In the genomic region with DNA sequence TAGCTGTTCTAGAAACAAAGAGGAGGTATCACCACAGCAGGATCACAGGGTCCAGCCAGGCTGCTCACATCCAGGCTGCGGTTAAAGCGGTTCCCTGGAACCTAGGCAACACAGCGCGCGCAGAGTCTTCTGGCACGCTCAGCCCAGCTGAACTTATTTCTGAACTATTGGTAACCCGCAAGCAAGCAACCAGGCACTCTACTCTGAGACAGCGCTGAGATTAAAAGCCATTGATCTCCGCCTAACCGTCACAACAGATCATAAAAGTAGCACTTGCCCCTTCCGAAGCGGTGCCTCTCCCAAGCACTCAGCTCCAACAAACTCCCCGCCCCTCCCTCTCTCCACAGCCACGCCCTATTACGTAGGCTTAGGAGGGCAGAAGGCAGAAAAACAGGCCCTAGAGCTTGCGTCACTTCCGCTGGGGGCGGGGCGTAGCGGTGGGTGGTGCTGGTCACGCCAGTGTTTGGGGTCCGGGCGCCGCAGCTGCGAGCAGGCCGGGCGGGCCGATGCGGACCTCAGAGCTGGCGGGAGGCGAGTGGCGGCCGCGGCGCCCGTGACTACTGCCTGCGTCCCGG, we compare ENCODE assay signal across 8 mouse cellular contexts. TPM values are rescaled to one million over a fixed set of nuclear protein-coding genes. Genes with fewer than 3 reads are reported as not detected.
DNase-seq lines count a peak whose midpoint lies in the region; ATAC-seq and TF ChIP-seq lines count a peak whose summit lies in the region.

No protein-coding gene starts in this region.

- no peaks in the 10 kb centered on the region for H3K79me3 ChIP-seq in C2C12 (ENCODE audit: low read depth)

- H3K9me3 ChIP-seq in erythroblast, embryonic 14.5 days (ENCODE audit: control insufficient read depth, low read length) = no peaks in the 10 kb centered on the region
- H3K9me3 ChIP-seq in heart, embryonic 13.5 days = no peaks in the 10 kb centered on the region
- no peaks in the 10 kb centered on the region for H3K9me3 ChIP-seq in liver, embryonic 12.5 days (replicated peaks)
- no peaks in the 10 kb centered on the region for H3K9me3 ChIP-seq in stomach, embryonic 15.5 days

- peak overlapping the region; percentile 73 for H3K4me2 ChIP-seq in heart, embryonic 13.5 days
- H3K4me2 ChIP-seq in liver, embryonic 12.5 days = peak overlapping the region; percentile 77
- H3K4me2 ChIP-seq in stomach, embryonic 15.5 days = peak overlapping the region; percentile 65

- WGBS in heart, embryonic 13.5 days = under 1% methylated on average over 38 of the region's 38 CpGs
- under 1% methylated on average over 38 of the region's 38 CpGs for WGBS in liver, embryonic 12.5 days (ENCODE audit: insufficient replicate concordance)
- WGBS in stomach, embryonic 15.5 days = under 1% methylated on average over 38 of the region's 38 CpGs

- peak overlapping the region; percentile 40 for H3ac ChIP-seq in C2C12 (ENCODE audit: control insufficient read depth, insufficient read length, low read depth)

- peak; percentile 99 for ATAC-seq in heart, embryonic 13.5 days (ENCODE audit: extremely low read depth, insufficient number of reproducible peaks, low FRiP score, low TSS enrichment)
- peak; percentile 94 for ATAC-seq in liver, embryonic 12.5 days
- peak; percentile 99 for ATAC-seq in stomach, embryonic 15.5 days (ENCODE audit: insufficient read depth, low FRiP score, low read depth)

- H3K79me2 ChIP-seq in C2C12 (ENCODE audit: control insufficient read depth, insufficient read depth) = peaks cover 7% of the 10 kb centered on the region

- H3K27ac ChIP-seq in heart, embryonic 13.5 days (replicated peaks) = peak overlapping the region; percentile 97
- peak overlapping the region; percentile 99 for H3K27ac ChIP-seq in liver, embryonic 12.5 days
- peak overlapping the region; percentile 98 for H3K27ac ChIP-seq in stomach, embryonic 15.5 days

- H3K27me3 ChIP-seq in C2C12 (ENCODE audit: control insufficient read depth, insufficient read depth, insufficient read length) = no peaks in the 10 kb centered on the region
- no peaks in the 10 kb centered on the region for H3K27me3 ChIP-seq in erythroblast, embryonic 14.5 days (ENCODE audit: control insufficient read depth)
- H3K27me3 ChIP-seq in heart, embryonic 13.5 days (replicated peaks) = no peaks in the 10 kb centered on the region
- H3K27me3 ChIP-seq in liver, embryonic 12.5 days (replicated peaks) = no peaks in the 10 kb centered on the region
- no peaks in the 10 kb centered on the region for H3K27me3 ChIP-seq in stomach, embryonic 15.5 days (replicated peaks)

- H3K4me1 ChIP-seq in erythroblast, embryonic 14.5 days (ENCODE audit: control insufficient read depth) = peaks cover 23% of the 10 kb centered on the region
- peaks cover 15% of the 10 kb centered on the region for H3K4me1 ChIP-seq in heart, embryonic 13.5 days
- peaks cover 12% of the 10 kb centered on the region for H3K4me1 ChIP-seq in liver, embryonic 12.5 days
- H3K4me1 ChIP-seq in stomach, embryonic 15.5 days = no peaks in the 10 kb centered on the region

- peak; percentile 99 for DNase-seq in brain, embryonic 14.5 days (ENCODE audit: low read depth)
- peak; percentile 100 for DNase-seq in kidney, postnatal 10 days
- DNase-seq in natural killer cell, adult 2 months (ENCODE audit: low spot score in 2 of 2) = peak; percentile 100

- peak; percentile 94 for TF ChIP-seq POLR2A in brain, embryonic 14.5 days (IDR thresholded peaks at IDR 0.05; ENCODE audit: borderline replicate concordance, extremely low read depth, insufficient read depth, insufficient read length, poor library complexity, severe bottlenecking)

- TF ChIP-seq CTCF in C2C12 (IDR thresholded peaks at IDR 0.05; ENCODE audit: control insufficient read depth, insufficient read depth, insufficient read length) = no peak
- no peak for TF ChIP-seq CTCF in brain, embryonic 14.5 days (IDR thresholded peaks at IDR 0.05; ENCODE audit: borderline replicate concordance, extremely low read depth, insufficient read depth, insufficient read length)

- H3K9ac ChIP-seq in heart, embryonic 13.5 days = peak overlapping the region; percentile 87
- H3K9ac ChIP-seq in liver, embryonic 12.5 days = peak overlapping the region; percentile 95
- peak overlapping the region; percentile 77; the same call in 1 of the 2 replicates for H3K9ac ChIP-seq in stomach, embryonic 15.5 days

- peak overlapping the region; percentile 47 for H3K4me3 ChIP-seq in C2C12 (ENCODE audit: insufficient read depth, poor library complexity, severe bottlenecking)
- H3K4me3 ChIP-seq in erythroblast, embryonic 14.5 days (replicated peaks) = peak overlapping the region; percentile 92
- H3K4me3 ChIP-seq in heart, embryonic 13.5 days = peak overlapping the region; percentile 64
- peak overlapping the region; percentile 84 for H3K4me3 ChIP-seq in liver, embryonic 12.5 days
- H3K4me3 ChIP-seq in stomach, embryonic 15.5 days (replicated peaks) = peak overlapping the region; percentile 82

- no peaks in the 10 kb centered on the region for H3K36me3 ChIP-seq in C2C12 (ENCODE audit: control insufficient read depth, insufficient read depth)
- H3K36me3 ChIP-seq in erythroblast, embryonic 14.5 days (ENCODE audit: control insufficient read depth) = peaks cover 8% of the 10 kb centered on the region
- H3K36me3 ChIP-seq in heart, embryonic 13.5 days = no peaks in the 10 kb centered on the region
- H3K36me3 ChIP-seq in liver, embryonic 12.5 days = 0 out of 2 replicates have a peak, but pooled peaks cover 3% of the 10 kb centered on the region
- H3K36me3 ChIP-seq in stomach, embryonic 15.5 days = no peaks in the 10 kb centered on the region

TF ChIP-seq in C2C12, 6 proteins besides CTCF, POLR2A, EP300 and RAD21:
- TF ChIP-seq MAX (IDR thresholded peaks at IDR 0.05) (no peak), USF1 (IDR thresholded peaks at IDR 0.05; ENCODE audit: low read depth) (no peak), MYOG (IDR thresholded peaks at IDR 0.05; ENCODE audit: control insufficient read depth, extremely low read depth, insufficient read length) (no peak), FOSL1 (IDR thresholded peaks at IDR 0.05; ENCODE audit: insufficient read depth, low read length, poor library complexity, severe bottlenecking) (no peak), CEBPB (IDR thresholded peaks at IDR 0.05; ENCODE audit: low read depth) (no peak), MYOD1 (IDR thresholded peaks at IDR 0.05; ENCODE audit: control insufficient read depth, insufficient read length, low read depth) (no peak)

RNA-seq across cellular contexts. Expression of a gene that starts 47.6 kb away (rescaled TPM):
- polyA plus RNA-seq in C2C12 (2012; fragmentation: generic; extraction: Trizol) = 4.6 TPM
- polyA plus RNA-seq in brain, embryonic 14.5 days (2012; rRNA removed) = 54.4 and 60.5 TPM in 2 replicates
- 0.71 and 0.72 TPM in 2 replicates for polyA plus RNA-seq in erythroblast, embryonic 14.5 days (2012)
- polyA plus RNA-seq in heart, embryonic 13.5 days (2015; fragmentation: Nextera tagmentation; extraction: Ambion mirVana) = 55.5 and 60.9 TPM in 2 replicates
- polyA plus RNA-seq in liver, embryonic 12.5 days (2016; fragmentation: Nextera tagmentation; extraction: Ambion mirVana) = 25.7 and 27.2 TPM in 2 replicates
- polyA plus RNA-seq in stomach, embryonic 15.5 days (2015; fragmentation: Nextera tagmentation; extraction: Ambion mirVana) = 50.8 and 52.8 TPM in 2 replicates

RNA-seq across cellular contexts. Expression of a gene that starts 58.7 kb away (rescaled TPM):
- polyA plus RNA-seq in C2C12 (2012; fragmentation: generic; extraction: Trizol) = 4.0 TPM
- polyA plus RNA-seq in brain, embryonic 14.5 days (2012; rRNA removed) = 10.8 and 14.3 TPM in 2 replicates
- polyA plus RNA-seq in erythroblast, embryonic 14.5 days (2012) = 0.82 and 1.5 TPM in 2 replicates
- polyA plus RNA-seq in heart, embryonic 13.5 days (2015; fragmentation: Nextera tagmentation; extraction: Ambion mirVana) = 20.3 and 22.7 TPM in 2 replicates
- 12.7 and 13.0 TPM in 2 replicates for polyA plus RNA-seq in liver, embryonic 12.5 days (2016; fragmentation: Nextera tagmentation; extraction: Ambion mirVana)
- 23.4 and 26.2 TPM in 2 replicates for polyA plus RNA-seq in stomach, embryonic 15.5 days (2015; fragmentation: Nextera tagmentation; extraction: Ambion mirVana)

RNA-seq across cellular contexts. Expression of a gene that starts 59.9 kb away (rescaled TPM):
- 0.12 TPM for polyA plus RNA-seq in C2C12 (2012; fragmentation: generic; extraction: Trizol)
- polyA plus RNA-seq in brain, embryonic 14.5 days (2012; rRNA removed) = 61.2 and 89.1 TPM in 2 replicates
- polyA plus RNA-seq in erythroblast, embryonic 14.5 days (2012) = 0.01 TPM in 1 of 2 replicates, not detected in the other
- polyA plus RNA-seq in heart, embryonic 13.5 days (2015; fragmentation: Nextera tagmentation; extraction: Ambion mirVana) = 0.88 and 1.1 TPM in 2 replicates
- 0.31 and 0.42 TPM in 2 replicates for polyA plus RNA-seq in liver, embryonic 12.5 days (2016; fragmentation: Nextera tagmentation; extraction: Ambion mirVana)
- polyA plus RNA-seq in stomach, embryonic 15.5 days (2015; fragmentation: Nextera tagmentation; extraction: Ambion mirVana) = 5.0 and 5.2 TPM in 2 replicates

Comparison
In these comparisons a context has a peak if more than half of its experiments do, and no peak if none do; other contexts are left out.
1. Peak in every context shown above with its lines: DNase-seq, ATAC-seq, H3K4me3 ChIP-seq and H3K27ac ChIP-seq.
2. RNA of a gene that starts 59.9 kb away (polyA plus RNA-seq): 61.2 to 89.1 TPM in brain, embryonic 14.5 days; 5.0 to 5.2 TPM in stomach, embryonic 15.5 days, 0.88 to 1.1 TPM in heart, embryonic 13.5 days, 0.31 to 0.42 TPM in liver, embryonic 12.5 days, 0.12 TPM in C2C12 (single experiment) and 0.01 TPM in erythroblast, embryonic 14.5 days; every median in the first group is over 10 times any median in the second.